18 mouse cellular contexts compared by ENCODE assay signal in genomic region chr4:102230898-102231297, GRCm38 (mm10).
"Had no signal": no experiment of that assay in that cellular context is flagged by ENCODE, and none has a peak within 500 bp of the region (broad histone marks: within the 10 kb centered on the region; RNA-seq: fewer than 3 reads in every experiment).

No protein-coding gene starts in this region.

- H3K9me3 ChIP-seq: megakaryocyte, embryonic 14.5 days; midbrain, embryonic 13.5 days; neural tube, embryonic 13.5 days; neural tube, embryonic 15.5 days; stomach, embryonic 15.5 days had no signal

- H3K27ac ChIP-seq: macrophage; midbrain, embryonic 13.5 days; neural tube, embryonic 13.5 days; neural tube, embryonic 15.5 days; stomach, embryonic 15.5 days; stomach, postnatal 0 days had no signal

- DNase-seq: lung, adult 18-20 months; lung, embryonic 14.5 days; lung, postnatal 14 days; lung, postnatal 36 days; right cerebral cortex, postnatal 14 days; thymus, adult 2 months; thymus, postnatal 25 days; thymus, postnatal 4 days had no signal

- H3K4me2 ChIP-seq: lung, embryonic 14.5 days; midbrain, embryonic 11.5 days; midbrain, embryonic 13.5 days; neural tube, embryonic 13.5 days; neural tube, embryonic 15.5 days; stomach, embryonic 15.5 days had no signal

- H3K4me1 ChIP-seq: stomach, embryonic 15.5 days had no signal

- ATAC-seq: midbrain, embryonic 13.5 days; midbrain, embryonic 16.5 days had no signal

- H3K9ac ChIP-seq: lung, embryonic 14.5 days; midbrain, embryonic 13.5 days; neural tube, embryonic 13.5 days; neural tube, embryonic 15.5 days; stomach, embryonic 15.5 days had no signal

- H3K27me3 ChIP-seq: megakaryocyte, embryonic 14.5 days; midbrain, embryonic 13.5 days; neural tube, embryonic 13.5 days; neural tube, embryonic 15.5 days; stomach, embryonic 15.5 days had no signal

- H3K4me3 ChIP-seq: megakaryocyte, embryonic 14.5 days; midbrain, embryonic 13.5 days; myocyte; neural tube, embryonic 13.5 days; neural tube, embryonic 15.5 days; stomach, embryonic 15.5 days had no signal

- H3K36me3 ChIP-seq: midbrain, embryonic 13.5 days; neural tube, embryonic 13.5 days; neural tube, embryonic 15.5 days; stomach, embryonic 15.5 days had no signal
